Mouse (Mus musculus) neutrophil, adult 83 days (primary cell): Measurements from ENCODE around the gene Tnfrsf9. TPM values are rescaled to one million over a fixed set of nuclear protein-coding genes. Genes with fewer than 3 reads are reported as not detected.

Experiments used
- total RNA-seq, 2 experiments: library from RNA; stranded (reverse); gene quantifications; one replicate each; pipeline ENCODE4 v1.2.4; 2023

The Tnfrsf9 gene
- total RNA-seq: not detected

DNA sequence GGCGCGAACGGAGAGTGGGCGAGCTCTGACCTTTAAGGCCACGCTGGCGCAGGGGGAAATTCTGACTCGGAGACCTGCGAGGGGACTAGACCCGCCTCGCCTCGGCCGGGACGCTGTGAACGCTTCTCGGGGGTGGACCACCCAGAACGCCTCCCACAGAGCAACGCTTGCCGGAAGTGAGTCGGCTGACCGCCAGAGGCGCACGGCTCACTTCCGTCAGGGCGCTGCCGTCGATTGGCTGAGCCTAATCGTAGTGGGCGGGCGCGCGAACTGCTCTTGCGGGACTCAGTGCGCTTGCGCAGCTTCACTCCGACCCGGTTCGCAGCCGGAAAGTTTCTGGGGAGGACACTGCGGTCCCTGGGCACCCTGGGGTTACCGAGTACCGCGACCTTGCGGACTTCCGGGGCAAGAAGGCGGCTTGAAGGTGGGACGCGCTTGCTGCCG, at the start of gene Tnfrsf9, which contains the start of gene Park7:
Gene Tnfrsf9 (plus strand): TSS at position 273 of the 444 bp plus-strand sequence.
Gene Park7 (minus strand): TSS at position 148 of the 444 bp plus-strand sequence.

Other genes starting within 250 kb of the Tnfrsf9 start
- 1 to 10 TPM; 6.8 to 7.3 TPM for gene Errfi1, start 60.6 kb upstream of the Tnfrsf9 start, total RNA-seq
- gene Park7, start 125 bp upstream of the Tnfrsf9 start, total RNA-seq: 10 to 100 TPM; 76.2 to 87.0 TPM
- gene Uts2, start 82.5 kb downstream of the Tnfrsf9 start, total RNA-seq: not detected
- 1 to 10 TPM; 3.2 to 3.6 TPM for gene Per3, start 130.1 kb downstream of the Tnfrsf9 start, total RNA-seq
- 100 to 1,000 TPM; 104 to 108 TPM for gene Vamp3, start 143.4 kb downstream of the Tnfrsf9 start, total RNA-seq
- not detected for gene Gm13090, start 175.0 kb downstream of the Tnfrsf9 start, total RNA-seq